Mouse (Mus musculus): ENCODE data around the gene Gm49395.

Gm49395 gene

GRCm38 (mm10) chr13:115054783-115055182, 46.9 kb downstream of the Gm49395 start:
- Histone ChIP-seq H3K27me3 (ENCODE audit: control insufficient read depth, insufficient read depth, low read length, poor library complexity, severe bottlenecking) (no peaks in the 10 kb centered on the region), H3K36me3 (ENCODE audit: control insufficient read depth, insufficient read depth, low read length, poor library complexity, severe bottlenecking) (no peaks in the 10 kb centered on the region)
- DNase-seq (ENCODE audit: low read depth, low spot score) = no peak

- H3K36me3 ChIP-seq (ENCODE audit: control insufficient read depth, insufficient read depth, low read length, poor library complexity, severe bottlenecking) = no peaks in the 10 kb centered on the region
- DNase-seq (ENCODE audit: low read depth, low spot score) = no peak
- H3K27me3 ChIP-seq (ENCODE audit: control insufficient read depth, insufficient read depth, low read length, poor library complexity, severe bottlenecking) = no peaks in the 10 kb centered on the region
Measured at GRCm38 (mm10) chr13:115052568-115052967, 49.2 kb downstream of the Gm49395 start.

DNA sequence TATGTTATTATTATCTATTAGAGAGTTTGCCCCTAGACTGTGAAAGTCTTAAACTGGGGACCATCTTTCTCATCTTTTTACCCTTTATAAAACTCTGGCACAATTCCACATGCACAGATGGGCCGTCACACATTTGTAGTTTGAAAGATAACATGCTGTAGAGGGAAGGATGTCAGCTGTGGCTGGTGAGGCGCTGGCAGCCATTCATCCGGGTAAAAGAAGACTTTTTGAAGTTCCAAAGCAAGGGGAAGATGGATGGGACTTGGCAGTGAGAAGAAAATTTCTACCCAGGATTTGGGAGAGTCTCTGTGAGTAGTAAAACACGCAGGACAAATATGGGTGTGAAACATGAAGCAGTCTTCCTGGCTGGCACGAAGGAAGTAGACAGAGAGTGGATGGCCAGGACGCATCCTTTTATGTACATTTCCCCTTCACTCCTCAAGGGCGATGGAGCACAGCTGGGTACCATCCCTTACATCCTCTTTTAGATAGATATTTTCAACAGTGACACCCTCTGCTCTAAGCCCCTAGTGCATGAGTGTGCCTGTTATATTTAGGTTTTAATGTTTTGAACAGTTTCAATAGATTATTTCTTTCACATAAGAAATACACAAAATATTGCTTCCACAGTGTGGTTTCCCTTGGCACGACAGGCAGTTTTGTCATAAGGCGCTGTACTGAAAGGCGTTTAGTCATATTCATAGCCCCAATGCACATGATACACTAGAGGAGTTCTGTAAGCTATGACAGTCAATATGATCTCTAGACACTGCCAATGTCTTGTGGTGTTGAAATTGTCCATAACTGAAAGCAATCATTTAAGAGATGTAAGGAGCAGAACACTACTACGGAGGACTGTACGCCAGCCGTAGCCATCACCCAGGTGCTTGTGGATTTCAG, 50.8 kb downstream of the Gm49395 start:
- DNase-seq (ENCODE audit: low read depth, low spot score) = no peak

DNA sequence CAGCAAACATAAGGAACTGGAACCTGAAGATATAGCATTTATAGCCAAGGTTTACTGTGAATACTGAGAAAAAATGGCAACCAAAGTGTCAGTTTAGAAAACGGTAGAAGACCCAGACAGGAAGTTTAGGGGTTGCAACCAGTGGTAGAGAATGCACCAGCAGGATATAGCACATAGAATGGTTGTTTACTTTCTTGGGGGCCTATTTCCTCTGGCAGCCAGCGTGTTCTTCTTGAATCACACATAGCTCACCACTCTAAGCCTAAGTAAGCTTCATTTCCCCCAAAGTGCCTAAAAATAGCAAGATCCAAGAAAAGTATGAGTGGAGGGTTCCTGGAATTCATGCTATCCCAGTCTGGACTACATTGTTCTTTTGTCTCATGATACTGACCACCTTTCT, 59.1 kb downstream of the Gm49395 start:
- DNase-seq (ENCODE audit: low read depth, low spot score) = no peak
- Histone ChIP-seq H3K36me3 (ENCODE audit: control insufficient read depth, insufficient read depth, low read length, poor library complexity, severe bottlenecking) (no peaks in the 10 kb centered on the region), H3K27me3 (ENCODE audit: control insufficient read depth, insufficient read depth, low read length, poor library complexity, severe bottlenecking) (no peaks in the 10 kb centered on the region)

More for the DNA sequence above, 50.8 kb downstream of the Gm49395 start:
- H3K36me3 ChIP-seq (ENCODE audit: control insufficient read depth, insufficient read depth, low read length, poor library complexity, severe bottlenecking) = no peaks in the 10 kb centered on the region
- H3K27me3 ChIP-seq (ENCODE audit: control insufficient read depth, insufficient read depth, low read length, poor library complexity, severe bottlenecking) = no peaks in the 10 kb centered on the region

DNA sequence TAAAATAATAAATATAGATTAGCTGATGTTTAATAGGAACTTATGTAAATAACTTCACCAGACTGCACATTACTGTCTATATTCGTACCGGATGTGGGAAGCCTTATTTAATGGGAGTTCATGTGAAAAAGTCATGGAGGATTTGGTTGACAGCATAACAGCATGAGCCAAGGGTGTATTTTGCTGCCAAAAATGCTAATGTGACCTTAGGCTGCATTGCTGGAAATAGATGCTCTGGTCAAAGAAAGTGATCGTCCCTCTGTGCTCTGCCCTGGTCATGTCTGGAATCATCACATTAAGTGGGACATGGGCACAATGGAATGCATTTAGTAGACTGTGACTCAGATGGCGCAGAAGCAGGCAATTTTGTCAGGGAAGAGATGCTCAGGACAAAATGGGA, 64.4 kb downstream of the Gm49395 start:
- no peak for DNase-seq (ENCODE audit: low read depth, low spot score)

GRCm38 (mm10) chr13:115035387-115035786, 66.3 kb downstream of the Gm49395 start:
- no peak for DNase-seq (ENCODE audit: low read depth, low spot score)
- Histone ChIP-seq H3K36me3 (ENCODE audit: control insufficient read depth, insufficient read depth, low read length, poor library complexity, severe bottlenecking) (no peaks in the 10 kb centered on the region), H3K27me3 (ENCODE audit: control insufficient read depth, insufficient read depth, low read length, poor library complexity, severe bottlenecking) (no peaks in the 10 kb centered on the region)

More for the DNA sequence above, 64.4 kb downstream of the Gm49395 start:
- H3K36me3 ChIP-seq (ENCODE audit: control insufficient read depth, insufficient read depth, low read length, poor library complexity, severe bottlenecking) = no peaks in the 10 kb centered on the region
- H3K27me3 ChIP-seq (ENCODE audit: control insufficient read depth, insufficient read depth, low read length, poor library complexity, severe bottlenecking) = no peaks in the 10 kb centered on the region

- H3K27me3 ChIP-seq (ENCODE audit: control insufficient read depth, insufficient read depth, low read length, poor library complexity, severe bottlenecking) = no peaks in the 10 kb centered on the region
- DNase-seq (ENCODE audit: low read depth, low spot score) = no peak
- H3K36me3 ChIP-seq (ENCODE audit: control insufficient read depth, insufficient read depth, low read length, poor library complexity, severe bottlenecking) = no peaks in the 10 kb centered on the region
Measured at GRCm38 (mm10) chr13:115033135-115033534, 68.6 kb downstream of the Gm49395 start.

DNA sequence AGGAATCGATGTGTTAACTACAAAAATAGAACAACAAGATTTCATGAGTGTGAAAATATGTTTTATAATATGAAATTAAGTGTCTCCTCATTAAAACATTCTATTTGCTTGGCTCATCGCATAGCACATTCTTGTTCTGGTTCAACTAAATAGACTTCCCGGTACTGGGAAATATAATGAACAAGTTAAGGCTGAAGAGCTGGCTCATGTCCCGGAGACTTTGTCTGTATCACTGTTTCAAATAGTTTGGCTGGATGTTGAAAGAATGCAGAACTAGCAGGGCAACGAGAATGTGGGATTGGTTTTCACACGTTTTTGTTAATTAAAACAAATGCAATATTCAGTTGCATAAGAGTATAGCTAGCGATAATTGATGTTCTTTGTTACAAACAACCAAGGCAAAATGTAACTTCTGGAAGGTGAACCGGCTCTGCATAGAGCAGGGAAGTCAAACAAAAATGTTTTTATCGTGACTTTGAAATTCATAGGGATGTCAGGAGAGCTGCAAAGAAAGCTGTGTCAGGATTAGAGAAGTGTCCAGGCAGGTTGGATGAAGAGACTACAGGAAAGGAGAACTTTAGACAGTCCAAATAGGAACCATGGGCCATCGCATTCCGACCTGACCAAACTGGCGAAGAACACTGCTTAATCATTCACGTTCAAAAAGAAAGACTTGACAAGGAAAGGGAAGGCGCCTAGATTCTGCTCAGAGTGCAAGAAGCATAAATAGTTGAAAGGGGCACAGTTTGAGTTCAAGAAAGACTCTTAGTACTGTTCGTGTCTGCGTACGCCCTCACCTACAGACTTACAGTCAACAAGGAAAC, 70.3 kb downstream of the Gm49395 start:
- DNase-seq (ENCODE audit: low read depth, low spot score) = no peak
- H3K36me3 ChIP-seq (ENCODE audit: control insufficient read depth, insufficient read depth, low read length, poor library complexity, severe bottlenecking) = no peaks in the 10 kb centered on the region
- H3K27me3 ChIP-seq (ENCODE audit: control insufficient read depth, insufficient read depth, low read length, poor library complexity, severe bottlenecking) = no peaks in the 10 kb centered on the region

DNA sequence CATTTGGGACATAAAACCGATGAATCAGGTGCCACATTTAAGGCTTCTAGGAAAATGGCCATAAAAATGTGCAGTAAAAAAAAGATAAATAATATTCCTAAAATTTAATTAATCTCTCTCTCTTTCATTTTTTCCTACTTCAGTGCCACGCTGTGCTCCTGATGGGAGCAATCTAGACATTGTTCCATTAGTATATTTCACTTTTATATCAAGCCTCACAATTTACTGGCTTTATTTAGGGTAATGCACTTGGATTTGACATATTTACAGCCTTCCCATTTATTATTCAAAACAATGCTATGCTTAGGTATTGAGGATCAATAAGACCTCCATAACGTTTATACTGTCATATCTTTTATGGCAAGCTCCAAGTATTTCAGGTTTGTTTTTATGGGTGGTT, 76.3 kb downstream of the Gm49395 start:
- Histone ChIP-seq H3K27me3 (ENCODE audit: control insufficient read depth, insufficient read depth, low read length, poor library complexity, severe bottlenecking) (no peaks in the 10 kb centered on the region), H3K36me3 (ENCODE audit: control insufficient read depth, insufficient read depth, low read length, poor library complexity, severe bottlenecking) (no peaks in the 10 kb centered on the region)
- no peak for DNase-seq (ENCODE audit: low read depth, low spot score)

DNA sequence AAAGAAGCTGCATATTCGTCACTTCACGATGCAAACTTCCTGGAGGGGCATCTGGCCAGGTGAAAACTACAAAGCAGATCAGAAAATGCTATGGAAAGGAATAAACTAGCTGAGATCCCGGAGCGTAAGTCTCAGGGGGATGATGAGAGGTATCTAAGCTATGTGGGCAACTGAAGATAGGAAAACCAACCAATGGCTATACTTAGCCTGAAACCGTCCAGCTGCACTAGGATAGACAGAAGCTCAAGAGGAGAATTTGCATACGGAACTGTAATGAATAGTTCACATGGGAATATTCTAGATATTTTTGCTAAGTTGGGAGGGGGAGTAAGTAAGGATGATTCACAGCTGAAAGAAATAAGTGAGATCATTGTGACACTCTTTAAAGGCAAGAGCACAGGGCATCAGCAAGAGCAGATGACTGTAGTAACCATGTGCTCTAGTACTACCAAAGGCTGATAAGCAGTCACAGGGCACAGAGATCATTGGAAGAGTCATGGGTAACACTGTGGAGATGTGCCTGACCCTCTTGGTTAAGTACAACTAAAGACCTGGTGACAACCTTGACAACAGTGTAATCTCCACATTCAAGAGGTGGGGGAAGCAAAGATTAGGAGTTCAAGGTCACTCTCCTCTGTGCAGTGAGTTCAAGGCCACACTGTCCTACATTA, 79.5 kb downstream of the Gm49395 start:
- H3K27me3 ChIP-seq (ENCODE audit: control insufficient read depth, insufficient read depth, low read length, poor library complexity, severe bottlenecking) = no peaks in the 10 kb centered on the region
- DNase-seq (ENCODE audit: low read depth, low spot score) = no peak
- no peaks in the 10 kb centered on the region for H3K36me3 ChIP-seq (ENCODE audit: control insufficient read depth, insufficient read depth, low read length, poor library complexity, severe bottlenecking)

DNA sequence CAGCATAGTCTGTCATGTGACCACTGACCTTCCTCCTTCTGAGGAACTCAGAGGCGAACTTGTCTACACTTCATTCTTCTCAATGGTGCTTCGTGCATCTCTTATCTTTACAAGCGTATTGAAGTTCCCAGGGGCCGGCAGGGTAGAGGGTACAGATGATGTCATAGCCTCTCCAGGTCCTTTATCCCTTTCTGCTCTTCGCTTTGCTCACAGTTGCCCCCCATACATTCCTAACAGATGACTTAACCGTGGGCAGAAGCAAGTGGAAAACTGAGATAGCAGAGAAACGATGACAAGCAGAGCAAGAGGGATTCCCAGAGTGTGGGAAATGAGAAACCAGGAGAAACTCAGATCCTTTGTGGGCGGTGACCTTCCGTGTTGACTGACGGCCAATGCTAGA, 80.3 kb downstream of the Gm49395 start:
- H3K27me3 ChIP-seq (ENCODE audit: control insufficient read depth, insufficient read depth, low read length, poor library complexity, severe bottlenecking) = no peaks in the 10 kb centered on the region
- no peaks in the 10 kb centered on the region for H3K36me3 ChIP-seq (ENCODE audit: control insufficient read depth, insufficient read depth, low read length, poor library complexity, severe bottlenecking)
- no peak for DNase-seq (ENCODE audit: low read depth, low spot score)

- no peaks in the 10 kb centered on the region for H3K36me3 ChIP-seq (ENCODE audit: control insufficient read depth, insufficient read depth, low read length, poor library complexity, severe bottlenecking)
- H3K27me3 ChIP-seq (ENCODE audit: control insufficient read depth, insufficient read depth, low read length, poor library complexity, severe bottlenecking) = no peaks in the 10 kb centered on the region
- peak; percentile 7 for DNase-seq (ENCODE audit: low read depth, low spot score)
Measured at GRCm38 (mm10) chr13:115020727-115021126, 81.0 kb downstream of the Gm49395 start.

DNA sequence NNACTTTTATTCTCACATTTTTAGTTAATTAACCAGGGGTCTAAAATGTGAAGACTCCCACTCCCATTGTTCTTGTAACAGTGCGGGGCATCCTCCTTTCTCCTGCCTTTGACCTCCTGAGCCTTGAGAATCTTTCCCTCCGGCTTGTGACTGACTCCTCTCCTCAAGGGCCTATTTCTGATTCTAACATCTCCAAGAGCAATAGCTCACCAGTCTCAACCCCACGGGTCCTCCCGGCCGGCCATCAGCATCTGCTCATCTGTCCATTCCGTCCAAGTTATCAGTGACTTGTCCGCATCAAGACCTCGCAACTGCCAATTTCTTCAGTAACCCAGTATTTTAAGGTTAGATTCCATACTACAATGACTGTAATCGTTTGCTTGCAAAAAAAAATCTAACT, 84.2 kb downstream of the Gm49395 start:
- Histone ChIP-seq H3K27me3 (ENCODE audit: control insufficient read depth, insufficient read depth, low read length, poor library complexity, severe bottlenecking) (no peaks in the 10 kb centered on the region), H3K36me3 (ENCODE audit: control insufficient read depth, insufficient read depth, low read length, poor library complexity, severe bottlenecking) (no peaks in the 10 kb centered on the region)
- no peak for DNase-seq (ENCODE audit: low read depth, low spot score)

DNA sequence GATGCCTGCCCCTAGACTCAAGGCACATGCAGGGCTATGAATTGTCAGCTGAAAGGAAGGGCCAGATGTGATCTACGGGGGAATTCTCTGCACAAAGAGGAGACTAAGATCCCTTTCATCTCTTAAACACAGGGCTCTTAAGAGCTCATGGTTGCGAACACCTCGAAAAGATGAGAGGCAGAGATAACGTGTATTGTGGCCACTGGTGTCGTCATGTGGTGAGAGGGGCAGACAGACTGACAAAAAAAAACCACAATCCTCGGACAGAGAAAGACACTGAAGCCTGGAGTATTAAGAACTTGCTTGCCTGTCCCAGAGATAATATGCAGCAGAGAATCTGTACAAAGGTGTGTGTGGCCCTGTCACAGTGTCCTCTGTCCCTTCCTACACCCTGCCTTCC, 90.2 kb downstream of the Gm49395 start:
- H3K27me3 ChIP-seq (ENCODE audit: control insufficient read depth, insufficient read depth, low read length, poor library complexity, severe bottlenecking) = no peaks in the 10 kb centered on the region
- H3K36me3 ChIP-seq (ENCODE audit: control insufficient read depth, insufficient read depth, low read length, poor library complexity, severe bottlenecking) = no peaks in the 10 kb centered on the region
- no peak for DNase-seq (ENCODE audit: low read depth, low spot score)
